Mouse (Mus musculus) lung, postnatal 4 days (tissue): ENCODE measurements around the gene Slc4a8.

ENCODE experiments used
- DNase-seq, 2 experiments: peaks; one replicate each; pipeline ENCODE4 v3.0.0; 2021

Slc4a8 gene

DNA sequence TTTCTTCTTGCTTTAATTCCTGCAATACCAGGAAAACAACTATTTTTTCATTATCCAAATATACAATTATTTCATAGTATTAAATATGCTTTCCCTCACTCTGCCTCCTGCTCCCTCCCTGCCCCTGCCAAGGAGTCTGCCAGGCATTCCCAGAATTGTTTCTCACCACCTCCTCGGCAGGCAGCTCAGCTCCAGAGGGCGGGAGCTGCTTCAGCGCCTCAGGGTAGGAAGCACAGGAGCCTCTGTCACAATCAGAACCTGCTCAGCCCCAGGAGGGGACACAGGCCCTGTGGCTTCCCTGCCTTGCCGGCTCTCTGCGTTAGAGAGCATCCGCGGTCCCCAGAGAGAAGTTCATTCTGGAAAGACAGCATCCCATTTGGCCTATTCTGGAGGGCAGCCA is 71.2 kb downstream of the Slc4a8 start:
- DNase-seq = no peak

DNA sequence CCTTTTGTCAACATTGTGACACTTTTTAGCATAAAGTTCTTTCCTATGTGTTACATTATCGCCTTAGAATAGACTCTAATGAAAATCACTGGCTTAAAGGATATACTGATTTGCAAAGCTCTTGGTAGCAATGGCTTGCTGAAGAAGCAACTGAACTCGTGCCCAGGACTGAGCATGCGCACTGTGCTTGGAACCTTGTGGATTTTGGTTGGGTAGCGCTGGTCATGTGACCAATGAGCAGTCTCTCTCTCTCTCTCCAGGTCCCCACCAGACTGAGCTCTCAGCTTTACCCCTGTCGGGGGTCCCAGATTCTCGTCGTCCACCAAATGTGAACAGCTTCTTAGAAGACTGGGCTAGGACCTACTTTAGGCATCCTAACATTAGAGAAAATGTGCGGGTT is 75.2 kb downstream of the Slc4a8 start:
- DNase-seq = no peak

- DNase-seq = peak; percentile 65 to 70
These were observed 77.2 kb downstream of the Slc4a8 start for GRCm38 (mm10) chr15:100838607-100839207.

DNA sequence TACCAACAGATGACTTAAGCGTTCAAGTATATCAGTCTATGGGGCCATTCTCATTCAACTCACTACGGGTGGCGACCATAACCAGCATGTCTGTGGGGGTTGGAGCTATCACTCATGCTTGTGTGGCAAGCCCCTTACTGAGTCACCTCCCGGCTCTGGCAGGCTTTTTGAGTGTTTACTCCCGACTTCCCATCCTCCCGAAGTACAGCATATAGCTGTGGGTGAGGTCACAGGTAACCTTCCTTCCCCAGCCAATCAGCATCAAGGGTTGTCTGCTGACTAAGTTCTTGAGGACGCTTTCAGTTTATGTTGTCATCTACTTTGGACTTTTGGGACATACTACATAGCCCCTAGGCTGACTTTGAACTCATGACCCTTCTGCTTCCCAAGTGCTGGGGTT is 82.8 kb downstream of the Slc4a8 start:
- DNase-seq = no peak

- peak; percentile 57 to 90 for DNase-seq
These were observed 83.7 kb downstream of the Slc4a8 start for GRCm38 (mm10) chr15:100845049-100845879.

DNA sequence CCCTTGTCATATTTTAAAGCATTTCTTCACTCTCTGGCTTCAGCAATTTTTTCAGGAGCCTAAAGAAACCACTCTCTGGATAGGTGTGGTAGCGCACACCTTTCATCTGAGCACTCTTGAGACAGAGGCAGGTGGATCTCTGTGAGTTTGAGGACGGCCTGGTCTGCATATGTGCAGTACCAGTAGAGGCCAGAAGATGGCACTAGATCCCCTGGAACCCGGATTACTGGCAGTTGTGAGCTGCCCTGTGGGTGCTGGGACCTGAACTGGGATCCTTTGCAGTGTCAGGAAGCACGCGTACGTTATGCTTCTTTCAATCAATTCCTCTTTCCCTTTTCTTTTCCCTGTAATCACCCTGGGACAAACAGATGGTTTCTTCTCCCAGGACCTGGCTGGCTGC is 85.6 kb downstream of the Slc4a8 start:
- no peak for DNase-seq

GRCm38 (mm10) chr15:100857586-100857985 is 96.0 kb downstream of the Slc4a8 start:
- no peak for DNase-seq

GRCm38 (mm10) chr15:100860856-100861255 is 99.3 kb downstream of the Slc4a8 start:
- DNase-seq = no peak

GRCm38 (mm10) chr15:100865556-100865955 is 104.0 kb downstream of the Slc4a8 start:
- DNase-seq = no peak

DNA sequence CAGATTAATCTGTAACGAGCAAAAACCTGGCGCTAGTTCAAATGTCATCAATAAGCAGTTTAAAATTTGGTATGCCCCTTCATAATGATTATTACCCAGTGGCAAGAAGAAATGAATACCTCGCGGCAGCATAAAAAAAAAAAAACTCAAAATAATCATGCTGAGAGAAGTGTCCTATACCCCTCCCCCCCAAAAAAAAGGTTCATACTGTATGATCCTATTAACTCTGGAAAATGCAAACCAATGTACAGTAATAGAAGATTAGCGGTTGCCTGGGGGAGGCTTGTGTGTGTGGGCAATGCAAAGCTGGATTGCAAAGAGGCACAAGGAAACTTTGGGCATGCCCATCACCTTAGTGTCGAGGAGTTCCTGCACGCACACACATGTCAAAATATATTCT is 108.0 kb downstream of the Slc4a8 start, which contains the start of gene Scn8a:
Gene Scn8a (plus strand): TSS at position 301 of the 400 bp plus-strand sequence.
- no peak for DNase-seq

DNA sequence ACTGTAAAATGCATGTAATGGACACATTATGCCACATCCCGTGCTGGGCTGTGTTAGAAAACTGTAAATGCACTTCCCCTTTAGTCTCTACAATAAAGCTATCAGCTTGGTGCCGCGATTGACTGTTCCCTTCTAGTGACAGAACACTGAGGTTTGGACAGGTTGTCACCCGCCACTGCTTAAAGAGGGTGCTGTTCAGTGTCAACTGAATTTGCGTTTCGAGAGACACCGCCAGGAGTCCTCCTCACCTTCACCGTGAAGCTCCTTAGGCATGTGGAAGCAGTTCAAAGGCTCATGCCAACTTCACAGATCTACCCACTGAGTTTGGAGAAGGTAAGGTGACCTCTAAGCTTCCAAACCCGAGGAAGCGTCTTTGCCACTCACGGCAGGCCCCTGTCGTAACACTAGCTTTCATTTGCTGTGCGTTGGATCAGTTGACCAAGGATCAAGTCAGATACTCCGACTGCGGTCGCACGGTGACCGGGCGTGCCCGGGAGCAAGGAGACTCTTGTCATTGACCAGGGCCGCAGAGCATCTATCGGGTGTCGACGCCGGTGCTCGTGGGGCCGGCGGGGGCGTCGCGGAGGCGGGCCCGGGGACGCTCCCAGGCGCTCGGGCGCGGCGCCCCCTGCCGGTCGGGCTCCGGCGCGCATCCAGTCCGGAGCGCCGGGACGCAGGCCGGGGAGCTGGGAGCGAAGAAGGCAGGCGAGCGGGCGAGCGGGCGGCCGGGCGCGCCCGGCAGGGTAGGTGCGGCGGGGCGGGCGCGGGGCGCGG is 108.6 kb downstream of the Slc4a8 start:
- peak; percentile 57 to 70 for DNase-seq

DNA sequence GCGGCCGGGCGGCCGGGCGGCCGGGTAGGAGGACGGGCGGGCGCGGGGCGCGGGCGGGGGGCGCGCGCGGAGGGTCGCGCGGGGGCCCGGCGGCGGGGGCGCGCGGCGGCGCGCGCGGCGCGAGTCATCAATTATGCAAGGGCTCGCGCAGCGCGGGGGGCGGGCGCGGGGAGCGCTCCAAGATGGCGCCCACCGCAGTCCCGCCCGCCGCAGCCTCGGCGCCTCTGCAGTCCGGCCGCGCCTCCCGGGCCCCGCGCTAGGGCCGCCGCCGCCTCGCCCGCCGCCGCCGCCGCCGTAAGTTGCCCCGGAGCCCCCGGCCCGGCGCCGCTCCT is 109.2 kb downstream of the Slc4a8 start:
- peak in 1 of 2 experiments; percentile 52 for DNase-seq

GRCm38 (mm10) chr15:100871107-100872011 is 109.8 kb downstream of the Slc4a8 start:
- no peak for DNase-seq

- DNase-seq = peak; percentile 76 to 80
These were observed 111.6 kb downstream of the Slc4a8 start for GRCm38 (mm10) chr15:100873155-100873554.
